Mouse (Mus musculus) hindbrain, embryonic 15.5 days (tissue): Measurements from ENCODE around the gene Gpatch2l. TPM values are rescaled to one million over a fixed set of nuclear protein-coding genes. Genes with fewer than 3 reads are reported as not detected.
A peak's percentile ranks its signal among the peaks of the same experiment; 100 is the strongest.

Experiments
- ATAC-seq: fragments of 200-750 bp; cut with Nextera tagmentation; 2 replicates; pipeline ENCODE4 v1.8.0; 2017; ENCODE audit warnings: low read depth, moderate number of reproducible peaks, moderate TSS enrichment; ENCODE audit not compliant: low FRiP score
- H3K27ac ChIP-seq: fragments of 300-500 bp; sonication (generic); replicated peaks from 2 replicates; pipeline ENCODE4 v1.5.1; 2015; ENCODE audit warnings: mild to moderate bottlenecking, inconsistent platforms
- H3K27me3 ChIP-seq: fragments of 300-500 bp; sonication (generic); 2 replicates; pipeline ENCODE4 v1.6.1; 2015; ENCODE audit warnings: control low read depth, inconsistent platforms
- H3K36me3 ChIP-seq: fragments of 300-500 bp; sonication (generic); 2 replicates; pipeline ENCODE4 v1.6.1; 2015; ENCODE audit warnings: control low read depth, inconsistent platforms
- H3K4me1 ChIP-seq: fragments of 300-500 bp; sonication (generic); replicated peaks from 2 replicates; pipeline ENCODE4 v1.6.1; 2015; ENCODE audit warnings: control low read depth, inconsistent platforms
- H3K4me2 ChIP-seq: fragments of 300-500 bp; sonication (generic); 2 replicates; pipeline ENCODE4 v1.6.1; 2015; ENCODE audit warnings: moderate library complexity, mild to moderate bottlenecking, inconsistent platforms
- H3K4me3 ChIP-seq: fragments of 300-500 bp; sonication (generic); 2 replicates; pipeline ENCODE4 v1.5.1; 2015; ENCODE audit warnings: mild to moderate bottlenecking, inconsistent platforms
- H3K9ac ChIP-seq: fragments of 300-500 bp; sonication (generic); 2 replicates; pipeline ENCODE4 v1.6.1; 2015; ENCODE audit warnings: inconsistent platforms
- H3K9me3 ChIP-seq: fragments of 300-500 bp; sonication (generic); 2 replicates; pipeline ENCODE4 v1.6.1; 2016; ENCODE audit warnings: control low read depth, inconsistent platforms
- WGBS: fragments of 180-500 bp; shearing (Covaris S2); methylation state at CpG from one replicate; pipeline ENCODE4 v1.1.7; 2015; 5-methylcytosine and 5-hydroxymethylcytosine counted together
- polyA plus RNA-seq: library from polyadenylated mRNA; unstranded; fragments of >200 nt; fragmentation: Nextera tagmentation; extraction: Ambion mirVana; gene quantifications from 2 replicates; pipeline ENCODE4 v1.2.1, GENCODE M21; 2015

Gene Gpatch2l
- polyA plus RNA-seq, 1 experiment from 2014 or later: 29.4 TPM

DNA sequence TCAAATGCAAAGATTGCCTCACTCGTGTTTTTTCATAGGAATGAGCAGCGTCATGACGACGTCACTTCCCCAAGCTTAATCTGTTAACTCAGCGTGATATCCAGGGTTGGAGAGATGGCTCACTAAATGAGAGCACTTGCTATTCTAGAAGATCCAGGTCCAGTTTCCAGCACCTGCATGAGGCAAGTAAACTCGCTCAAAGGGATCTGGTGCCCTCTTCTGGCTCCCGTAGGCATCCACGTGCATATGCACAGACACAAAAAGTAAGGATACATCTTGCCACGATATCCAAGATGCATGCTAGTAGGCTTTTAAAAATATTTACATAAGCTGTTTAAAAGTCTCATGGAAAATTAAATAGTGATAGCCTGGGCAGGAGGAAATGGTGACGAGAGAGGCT, 55.8 kb downstream of the Gpatch2l start:
- H3K4me2 ChIP-seq: no peak overlapping the region
- no peak overlapping the region for H3K4me3 ChIP-seq
- no peaks in the 10 kb centered on the region for H3K4me1 ChIP-seq
- H3K9me3 ChIP-seq: no peaks in the 10 kb centered on the region
- H3K9ac ChIP-seq: no peak overlapping the region
- no peak overlapping the region for H3K27ac ChIP-seq
- no peaks in the 10 kb centered on the region for H3K27me3 ChIP-seq
- no peak for ATAC-seq
- WGBS: 71% methylated on average over 10 of the region's 10 CpGs
- no peaks in the 10 kb centered on the region for H3K36me3 ChIP-seq

DNA sequence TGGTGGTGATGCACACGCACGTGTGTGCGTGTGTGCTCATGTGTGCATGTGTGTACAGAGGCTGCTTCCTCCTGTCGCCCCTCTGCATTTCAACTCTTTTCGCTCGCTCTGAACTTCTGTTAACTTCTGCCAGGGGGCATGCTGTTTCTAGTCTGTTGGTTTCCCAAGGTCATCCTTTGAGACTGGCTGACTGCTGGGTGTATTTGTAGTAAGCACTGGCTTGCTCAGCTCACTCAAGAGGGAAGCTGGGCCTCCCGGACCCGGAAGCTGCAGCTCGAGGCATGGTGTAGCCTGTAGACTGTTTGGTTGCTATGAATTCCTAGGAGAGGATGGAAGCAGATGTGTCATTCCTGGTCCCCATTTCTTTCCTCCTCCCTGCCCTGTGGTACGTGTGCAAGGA, 61.3 kb downstream of the Gpatch2l start:
- Histone ChIP-seq H3K27ac (no peak overlapping the region), H3K4me2 (no peak overlapping the region), H3K27me3 (no peaks in the 10 kb centered on the region), H3K9me3 (no peaks in the 10 kb centered on the region), H3K4me1 (no peaks in the 10 kb centered on the region), H3K9ac (no peak overlapping the region), H3K4me3 (no peak overlapping the region), H3K36me3 (no peaks in the 10 kb centered on the region)
- no peak for ATAC-seq
- WGBS: 87% methylated on average over 10 of the region's 10 CpGs

DNA sequence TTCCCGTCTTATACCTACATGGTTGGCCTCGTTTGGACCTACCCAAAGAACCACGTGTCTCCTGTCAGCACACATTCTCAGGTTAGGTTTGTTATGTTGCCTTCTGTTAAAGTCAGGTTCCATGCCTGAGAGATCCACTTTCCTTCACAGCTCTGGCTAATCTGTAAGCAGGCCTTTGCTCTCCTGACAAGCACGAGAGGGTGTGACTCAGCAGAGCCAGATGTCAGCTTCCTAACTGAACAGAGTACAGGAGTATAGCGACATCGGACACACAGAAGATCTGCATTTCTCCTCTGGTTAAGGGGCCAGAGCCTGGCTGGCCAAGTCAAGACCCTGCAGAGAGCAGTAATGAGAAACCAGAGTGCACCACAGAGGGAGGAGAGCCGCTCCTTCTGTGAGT, 63.4 kb downstream of the Gpatch2l start:
- Histone ChIP-seq H3K27me3 (no peaks in the 10 kb centered on the region), H3K4me2 (no peak overlapping the region), H3K36me3 (no peaks in the 10 kb centered on the region), H3K9ac (no peak overlapping the region), H3K4me3 (no peak overlapping the region), H3K9me3 (no peaks in the 10 kb centered on the region), H3K27ac (no peak overlapping the region), H3K4me1 (no peaks in the 10 kb centered on the region)
- no peak for ATAC-seq
- WGBS: 72% methylated on average over 7 of the region's 7 CpGs

DNA sequence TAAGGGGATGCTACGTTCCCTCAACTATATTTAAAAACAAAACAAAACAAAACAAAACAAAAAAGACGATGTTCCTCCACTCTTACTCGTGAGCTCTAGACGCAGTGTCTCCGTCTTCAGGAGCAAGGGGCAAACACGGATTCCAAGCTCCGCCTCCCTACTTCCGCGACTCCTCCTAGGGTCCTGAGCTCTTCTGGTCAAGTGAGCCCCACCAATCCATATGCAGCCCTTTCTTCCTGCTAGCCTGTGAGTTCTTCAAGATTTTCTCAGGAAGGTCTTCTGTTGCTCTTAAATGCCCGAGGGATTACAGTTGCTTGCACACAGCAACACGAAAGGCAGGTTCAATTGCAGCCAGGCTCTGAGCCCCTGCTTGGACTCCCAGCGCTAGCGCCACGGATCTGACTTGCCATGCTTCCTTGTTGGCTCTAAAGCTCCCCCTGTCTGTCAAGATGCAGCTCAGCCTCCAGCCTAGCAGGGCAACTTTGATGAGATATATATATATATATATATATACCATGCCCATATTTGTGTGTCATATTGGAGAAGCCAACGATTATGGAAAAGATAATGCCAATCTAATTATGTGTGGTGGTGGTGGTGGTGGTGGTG, 64.1 kb downstream of the Gpatch2l start:
- no peak overlapping the region for H3K4me3 ChIP-seq
- ATAC-seq: no peak
- H3K9me3 ChIP-seq: no peaks in the 10 kb centered on the region
- H3K4me1 ChIP-seq: no peaks in the 10 kb centered on the region
- no peaks in the 10 kb centered on the region for H3K27me3 ChIP-seq
- no peak overlapping the region for H3K9ac ChIP-seq
- H3K36me3 ChIP-seq: no peaks in the 10 kb centered on the region
- 27% methylated on average over 15 of the region's 15 CpGs for WGBS
- H3K27ac ChIP-seq: no peak overlapping the region
- H3K4me2 ChIP-seq: peak overlapping the region; percentile 33

DNA sequence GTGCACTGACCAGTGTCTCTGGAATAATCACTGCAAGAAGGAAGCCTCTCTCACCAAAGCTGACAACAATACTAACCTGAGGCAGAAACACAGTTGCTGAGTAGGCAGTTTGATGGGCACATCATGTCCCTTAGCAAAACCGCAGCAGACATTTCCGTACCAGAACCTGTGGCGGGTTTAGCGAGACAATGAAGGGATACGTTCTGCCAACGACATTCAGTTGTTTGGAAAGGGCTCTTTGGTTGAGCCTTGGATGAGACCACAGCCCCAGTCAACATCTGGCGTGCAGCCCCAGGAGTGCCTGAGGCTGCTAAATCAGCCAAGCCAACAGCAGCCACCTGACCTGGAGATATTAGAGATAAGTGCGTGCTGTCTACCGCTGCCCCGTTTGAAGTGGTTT, 67.8 kb downstream of the Gpatch2l start:
- Histone ChIP-seq H3K27me3 (no peaks in the 10 kb centered on the region), H3K4me3 (no peak overlapping the region), H3K9ac (no peak overlapping the region), H3K36me3 (no peaks in the 10 kb centered on the region), H3K4me2 (no peak overlapping the region), H3K27ac (no peak overlapping the region), H3K9me3 (no peaks in the 10 kb centered on the region), H3K4me1 (no peaks in the 10 kb centered on the region)
- ATAC-seq: no peak
- WGBS: 72% methylated on average over 10 of the region's 10 CpGs

DNA sequence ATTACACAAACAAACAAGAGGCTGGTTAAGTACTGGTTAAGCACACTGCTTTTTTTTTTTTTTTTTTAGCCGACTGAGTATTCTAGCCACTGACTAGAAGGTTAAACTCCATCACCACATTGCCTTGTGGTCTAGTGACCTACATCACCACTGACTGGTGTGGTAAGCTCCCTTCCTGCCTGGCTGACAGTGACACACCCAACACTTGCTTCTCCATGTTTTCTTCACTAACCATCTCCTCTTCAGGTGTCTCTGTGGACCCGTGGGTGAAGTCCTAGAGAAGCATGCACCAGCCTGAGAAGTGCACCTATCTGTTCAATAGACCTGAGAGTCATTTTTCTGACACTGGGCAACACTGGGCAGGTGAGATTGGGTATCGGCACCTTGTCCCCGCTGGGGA, 68.2 kb downstream of the Gpatch2l start:
- no peak for ATAC-seq
- Histone ChIP-seq H3K9ac (no peak overlapping the region), H3K27ac (no peak overlapping the region), H3K27me3 (no peaks in the 10 kb centered on the region), H3K9me3 (no peaks in the 10 kb centered on the region), H3K4me2 (no peak overlapping the region), H3K4me3 (no peak overlapping the region), H3K36me3 (no peaks in the 10 kb centered on the region), H3K4me1 (no peaks in the 10 kb centered on the region)
- 89% methylated on average over 4 of the region's 4 CpGs for WGBS

DNA sequence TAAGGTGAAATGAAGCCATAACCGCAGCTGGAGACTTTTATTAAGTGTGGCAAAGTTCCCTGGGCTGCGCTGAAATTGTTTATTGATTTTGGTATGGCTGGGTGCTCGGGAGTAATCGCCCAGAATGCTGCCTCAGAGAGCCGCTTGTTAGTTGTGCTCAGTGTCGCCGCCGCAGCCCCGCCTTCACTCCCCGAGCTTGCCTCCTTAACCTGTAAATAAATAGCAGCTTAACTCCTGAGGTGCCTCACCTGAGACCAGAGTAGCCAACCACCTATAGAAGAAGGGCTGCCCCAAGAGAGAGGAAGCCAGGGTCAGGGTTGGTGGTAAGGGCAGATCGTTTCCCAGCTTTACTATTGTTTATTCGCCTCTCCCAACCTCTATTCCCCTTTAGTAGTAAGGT, 79.0 kb downstream of the Gpatch2l start:
- Histone ChIP-seq H3K4me3 (no peak overlapping the region), H3K36me3 (no peaks in the 10 kb centered on the region), H3K4me2 (no peak overlapping the region), H3K27ac (no peak overlapping the region), H3K4me1 (no peaks in the 10 kb centered on the region), H3K9me3 (no peaks in the 10 kb centered on the region), H3K27me3 (no peaks in the 10 kb centered on the region), H3K9ac (no peak overlapping the region)
- WGBS: 13% methylated on average over 12 of the region's 12 CpGs
- ATAC-seq: no peak

DNA sequence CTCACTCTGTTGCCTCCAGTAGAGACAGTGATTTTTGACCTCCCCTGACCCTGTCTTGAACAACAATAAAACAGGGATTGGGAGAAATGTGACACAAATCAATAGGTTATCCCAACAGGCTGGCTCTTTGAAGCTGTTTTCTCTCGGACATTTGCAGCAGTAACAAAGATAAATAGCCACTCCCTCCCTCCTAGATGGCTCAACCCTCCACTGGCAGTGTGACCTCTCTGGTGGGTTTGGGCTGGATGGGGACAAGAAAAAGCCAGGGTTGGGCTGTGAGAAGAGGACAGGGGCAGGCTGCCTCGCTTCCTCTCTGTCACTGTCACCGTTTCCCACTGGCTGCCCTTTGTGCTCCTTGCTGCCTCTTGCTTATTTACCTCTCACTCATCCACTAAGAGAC, 82.6 kb downstream of the Gpatch2l start:
- Histone ChIP-seq H3K9ac (no peak overlapping the region), H3K27me3 (no peaks in the 10 kb centered on the region), H3K4me2 (no peak overlapping the region), H3K9me3 (no peaks in the 10 kb centered on the region), H3K36me3 (no peaks in the 10 kb centered on the region), H3K4me1 (peaks cover 3% of the 10 kb centered on the region; the same call in 1 of the 2 replicates), H3K4me3 (no peak overlapping the region), H3K27ac (no peak overlapping the region)
- no peak for ATAC-seq
- WGBS: 13% methylated on average over 3 of the region's 3 CpGs

DNA sequence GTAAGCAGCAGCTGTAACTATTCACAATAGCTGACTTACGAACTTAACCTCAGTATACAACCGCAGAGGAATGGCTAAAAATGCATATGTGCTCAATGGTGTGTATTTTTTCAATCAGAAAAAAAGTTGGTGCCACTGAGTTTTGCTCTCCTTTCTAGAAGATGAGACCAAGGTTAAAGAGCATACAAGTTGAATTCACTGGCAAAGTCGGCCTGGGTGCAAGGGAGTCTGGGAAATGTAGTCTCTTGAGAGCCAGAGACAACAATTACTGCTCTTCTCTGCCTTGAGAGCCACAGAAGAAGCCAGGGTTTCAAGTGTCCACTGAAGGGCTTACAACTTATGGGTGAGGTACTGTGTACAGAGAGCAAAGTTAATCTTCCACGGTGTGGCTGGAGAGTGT, 88.2 kb downstream of the Gpatch2l start:
- Histone ChIP-seq H3K27me3 (no peaks in the 10 kb centered on the region), H3K9me3 (no peaks in the 10 kb centered on the region), H3K9ac (no peak overlapping the region), H3K4me2 (no peak overlapping the region), H3K4me1 (peaks cover 15% of the 10 kb centered on the region), H3K4me3 (no peak overlapping the region), H3K27ac (no peak overlapping the region), H3K36me3 (no peaks in the 10 kb centered on the region)
- 64% methylated on average over 4 of the region's 4 CpGs for WGBS
- no peak for ATAC-seq

DNA sequence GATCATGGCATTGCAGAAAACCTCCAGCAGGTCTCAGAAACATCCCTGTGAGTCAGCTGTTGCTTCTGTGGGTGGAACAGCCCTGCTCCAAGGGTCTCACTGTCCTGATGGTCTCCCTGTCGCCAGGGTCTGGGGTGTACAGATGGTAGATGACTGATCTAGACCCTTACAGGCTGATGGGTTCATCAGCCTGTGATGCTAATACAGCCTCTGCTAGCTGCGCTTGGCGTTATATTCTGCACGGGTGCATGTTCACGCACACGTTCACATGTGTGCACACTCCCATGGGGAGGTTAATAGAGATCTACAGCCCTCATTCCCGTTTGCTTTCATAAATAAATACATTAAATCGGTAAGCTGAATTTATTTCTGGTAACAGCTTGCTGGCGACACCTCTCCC, 89.0 kb downstream of the Gpatch2l start:
- Histone ChIP-seq H3K9me3 (no peaks in the 10 kb centered on the region), H3K36me3 (no peaks in the 10 kb centered on the region), H3K4me3 (no peak overlapping the region), H3K4me2 (0 out of 2 replicates have a peak overlapping the region, but pooled peaks have one; percentile 11), H3K27me3 (no peaks in the 10 kb centered on the region), H3K27ac (no peak overlapping the region), H3K4me1 (peaks cover 15% of the 10 kb centered on the region), H3K9ac (no peak overlapping the region)
- peak; percentile 24; the same call in 1 of the 2 replicates for ATAC-seq
- WGBS: 53% methylated on average over 9 of the region's 9 CpGs

DNA sequence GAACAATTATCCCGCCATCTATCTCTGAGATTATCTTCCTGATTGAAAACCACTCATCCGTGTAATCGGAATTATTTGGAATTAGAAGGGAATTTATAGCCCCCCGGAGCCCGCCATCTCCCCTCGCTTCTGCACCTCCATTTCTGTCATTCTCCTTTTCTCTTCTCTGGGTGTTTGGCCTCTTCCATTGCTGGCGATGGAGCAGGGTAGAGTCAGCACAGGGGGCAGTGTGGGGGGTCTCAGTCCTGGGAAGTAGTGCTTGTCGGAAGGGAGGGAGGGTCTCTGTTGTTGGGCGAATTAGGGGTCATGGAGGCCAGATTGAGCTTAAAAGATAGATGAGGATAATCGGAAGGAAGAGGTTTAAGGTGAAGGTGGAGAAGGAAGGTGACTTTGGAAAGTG, 89.6 kb downstream of the Gpatch2l start:
- H3K9ac ChIP-seq: no peak overlapping the region
- 46% methylated on average over 10 of the region's 10 CpGs for WGBS
- 0 out of 2 replicates have a peak overlapping the region, but pooled peaks have one; percentile 11 for H3K4me2 ChIP-seq

DNA sequence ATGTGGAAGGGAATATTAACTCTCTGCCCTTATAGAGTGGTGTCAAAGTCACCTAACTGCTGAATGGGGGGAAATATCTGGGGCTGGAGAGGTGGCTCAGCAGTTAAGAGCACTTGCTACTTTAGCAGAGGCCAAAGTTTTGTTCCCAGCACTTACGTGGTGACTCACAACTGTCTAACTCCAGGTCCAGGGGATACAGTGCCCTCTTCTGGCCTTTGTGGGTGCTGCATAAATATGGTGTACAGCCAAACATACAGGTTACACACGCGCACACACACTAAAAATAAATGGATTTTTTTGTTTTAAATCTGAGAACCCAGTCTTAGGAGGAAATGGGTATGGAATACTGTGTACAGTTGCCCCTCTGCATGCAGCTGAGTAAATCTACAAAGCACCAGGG, 94.6 kb downstream of the Gpatch2l start:
- Histone ChIP-seq H3K36me3 (no peaks in the 10 kb centered on the region), H3K9ac (no peak overlapping the region), H3K27ac (0 out of 2 replicates have a peak overlapping the region, but pooled peaks have one; percentile 24), H3K4me3 (no peak overlapping the region), H3K9me3 (no peaks in the 10 kb centered on the region), H3K4me1 (peaks cover 9% of the 10 kb centered on the region), H3K4me2 (no peak overlapping the region), H3K27me3 (peaks cover 3% of the 10 kb centered on the region; the same call in 1 of the 2 replicates)
- no peak for ATAC-seq
- WGBS: 95% methylated on average over 3 of the region's 3 CpGs

More for the DNA sequence above, 89.6 kb downstream of the Gpatch2l start:
- no peak overlapping the region for H3K4me3 ChIP-seq
- H3K36me3 ChIP-seq: no peaks in the 10 kb centered on the region
- H3K27me3 ChIP-seq: no peaks in the 10 kb centered on the region
- no peaks in the 10 kb centered on the region for H3K9me3 ChIP-seq
- no peak for ATAC-seq
- H3K4me1 ChIP-seq: peaks cover 15% of the 10 kb centered on the region
- H3K27ac ChIP-seq: no peak overlapping the region

DNA sequence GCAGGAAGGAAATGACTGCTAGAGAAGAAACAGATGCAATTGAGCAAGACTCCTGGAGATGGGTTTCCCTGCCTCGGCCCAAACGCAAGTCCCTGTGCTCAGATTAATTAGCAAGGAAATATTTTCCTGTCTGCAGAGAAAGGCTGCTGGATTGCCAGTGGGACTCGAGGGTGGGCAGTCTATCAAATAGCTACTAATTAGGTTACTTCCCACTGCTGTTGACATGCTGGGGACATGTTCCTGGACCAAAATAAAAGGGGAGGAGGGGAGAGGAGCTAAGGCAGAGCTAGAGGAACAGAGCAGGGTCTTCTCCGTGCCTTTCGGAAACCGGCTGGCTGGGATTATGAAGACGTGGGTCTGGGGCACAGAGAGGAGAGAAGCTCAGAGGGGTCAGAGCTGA, 95.2 kb downstream of the Gpatch2l start:
- Histone ChIP-seq H3K9ac (no peak overlapping the region), H3K4me2 (no peak overlapping the region), H3K9me3 (no peaks in the 10 kb centered on the region), H3K36me3 (no peaks in the 10 kb centered on the region), H3K27me3 (peaks cover 3% of the 10 kb centered on the region; the same call in 1 of the 2 replicates), H3K4me3 (no peak overlapping the region), H3K27ac (peak overlapping the region; percentile 24; the same call in 1 of the 2 replicates), H3K4me1 (peaks cover 12% of the 10 kb centered on the region)
- 36% methylated on average over 7 of the region's 7 CpGs for WGBS
- ATAC-seq: no peak
